Mouse (Mus musculus) A20 (cell line): ENCODE data around the gene Olfr1410.

ENCODE experiments used
- DNase-seq: peaks from one replicate; pipeline ENCODE4 v3.0.0-alpha.2; 2011; ENCODE audit warnings: low read depth, low spot score

The Olfr1410 gene

DNA sequence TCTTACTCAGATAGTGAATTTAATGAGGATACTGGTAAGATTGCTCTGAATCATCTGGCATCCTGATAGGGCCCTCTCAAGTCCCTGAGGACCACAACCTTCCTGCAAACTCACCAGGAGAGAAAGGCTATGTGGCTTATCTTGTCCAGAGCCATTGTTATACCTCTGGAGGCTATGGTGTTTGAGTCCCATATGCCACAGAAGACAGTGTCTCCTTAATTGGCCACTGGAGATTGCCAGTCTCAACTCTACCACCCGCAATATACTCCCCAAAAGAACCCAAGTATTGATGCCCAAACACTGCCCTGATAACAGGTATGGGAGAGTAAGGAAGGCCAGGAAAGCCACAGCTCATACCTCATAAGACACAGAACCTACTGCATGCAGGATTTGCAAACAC lies at the start of gene Olfr1410:
Gene Olfr1410 (plus strand): TSS at position 301 of the 400 bp plus-strand sequence.
- no peak for DNase-seq

DNA sequence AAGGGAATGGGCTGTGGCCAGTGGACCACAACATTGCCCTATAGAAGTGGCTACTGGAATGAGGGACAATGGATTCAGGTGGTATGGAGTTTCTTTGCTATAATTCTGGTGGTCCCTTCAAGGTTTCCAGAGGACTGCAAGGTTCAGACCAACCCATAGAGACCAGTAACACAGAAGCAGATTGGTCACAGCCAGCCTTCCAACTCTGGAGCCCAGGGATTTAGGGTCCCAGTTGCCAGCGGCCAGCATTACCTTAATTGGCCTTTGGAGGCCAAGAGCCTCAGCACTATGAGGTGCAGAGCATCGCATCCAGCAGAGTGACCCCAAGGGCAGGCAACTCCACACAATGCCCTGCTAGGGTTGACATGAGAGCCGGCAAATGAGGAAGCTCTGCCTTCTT lies 34.6 kb upstream of the Olfr1410 start, which contains the start of gene Olfr1413:
Gene Olfr1413 (plus strand): TSS at position 301 of the 400 bp plus-strand sequence.
- no peak for DNase-seq

DNA sequence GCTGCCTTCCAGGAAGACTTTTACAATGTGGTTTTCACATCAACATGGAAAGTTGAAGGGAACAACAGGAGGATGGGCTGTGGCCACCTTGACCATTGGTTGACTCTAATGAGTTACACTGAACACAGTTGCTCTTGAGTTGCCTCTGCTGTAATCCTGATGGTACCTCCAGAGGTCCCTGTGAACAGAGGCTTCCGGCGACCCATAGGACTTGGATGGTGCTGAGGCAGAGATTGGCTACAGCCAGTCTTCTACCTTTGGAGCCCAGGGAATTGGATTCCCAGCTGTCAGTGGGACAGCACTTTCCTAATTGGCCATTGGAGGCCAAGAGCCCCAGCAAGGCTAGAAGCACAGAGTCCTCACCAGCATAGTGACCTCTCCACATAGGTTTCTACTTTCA lies 20.1 kb upstream of the Olfr1410 start, which contains the start of gene Olfr1412:
Gene Olfr1412 (plus strand): TSS at position 301 of the 400 bp plus-strand sequence.
- DNase-seq: no peak

DNA sequence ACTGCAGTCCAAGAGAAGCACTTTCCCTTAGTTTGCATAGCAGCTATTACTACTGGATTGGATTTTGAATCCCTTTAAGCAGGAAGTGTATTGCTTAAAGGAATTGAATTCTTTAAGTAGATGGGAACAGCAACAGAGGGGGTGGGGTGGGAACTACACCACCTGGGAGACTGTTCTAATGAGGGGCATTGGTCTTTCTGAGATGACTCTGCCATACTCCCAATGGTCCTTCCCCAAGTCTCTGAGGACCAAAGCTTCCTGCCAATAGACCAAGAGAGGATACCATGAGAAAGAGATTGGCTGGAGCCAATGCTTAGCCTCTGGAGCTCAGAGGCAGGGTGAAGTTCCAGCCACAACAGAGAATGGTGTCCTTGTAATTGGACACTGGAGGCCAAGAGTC lies 11.5 kb upstream of the Olfr1410 start, which contains the start of gene Olfr1411:
Gene Olfr1411 (plus strand): TSS at position 301 of the 400 bp plus-strand sequence.
- DNase-seq: no peak

DNA sequence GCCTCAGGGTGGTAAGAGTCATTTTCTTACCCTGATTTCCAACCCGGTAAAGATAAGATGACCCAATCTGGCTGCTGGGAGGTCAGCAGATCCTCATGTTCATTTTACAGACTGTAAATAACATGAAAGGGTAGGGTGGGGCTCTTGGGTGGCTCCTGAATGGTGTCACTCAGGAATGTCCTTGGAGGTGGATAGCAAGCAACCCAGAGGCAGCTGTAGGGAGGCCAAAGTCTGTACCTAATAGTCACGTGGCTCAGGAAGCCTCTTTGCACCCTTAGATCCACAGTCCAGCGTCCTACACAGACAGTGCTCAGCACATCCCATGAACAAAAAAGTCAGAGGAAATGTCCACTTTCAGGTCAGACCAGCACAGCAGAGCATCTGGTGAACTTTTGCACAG lies 9.6 kb upstream of the Olfr1410 start:
- no peak for DNase-seq

DNA sequence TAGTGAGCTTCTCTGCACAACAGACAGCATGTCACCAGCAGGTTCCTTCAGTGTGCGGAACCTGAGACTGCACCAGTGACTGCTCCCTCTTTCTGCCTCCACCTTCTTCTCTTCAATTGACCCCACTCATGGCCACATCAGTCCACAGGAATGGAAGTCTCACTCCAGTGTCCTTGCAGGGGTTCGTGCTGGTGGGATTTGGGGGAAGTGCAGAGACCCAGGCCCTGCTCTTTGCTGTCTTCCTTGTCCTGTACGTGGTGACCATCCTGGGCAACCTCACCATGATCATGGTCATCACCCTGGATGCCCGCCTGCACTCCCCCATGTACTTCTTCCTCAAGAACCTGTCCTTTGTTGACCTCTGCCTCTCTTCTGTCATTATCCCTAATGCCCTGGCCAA lies 2.1 kb downstream of the Olfr1410 start:
- no peak for DNase-seq

DNA sequence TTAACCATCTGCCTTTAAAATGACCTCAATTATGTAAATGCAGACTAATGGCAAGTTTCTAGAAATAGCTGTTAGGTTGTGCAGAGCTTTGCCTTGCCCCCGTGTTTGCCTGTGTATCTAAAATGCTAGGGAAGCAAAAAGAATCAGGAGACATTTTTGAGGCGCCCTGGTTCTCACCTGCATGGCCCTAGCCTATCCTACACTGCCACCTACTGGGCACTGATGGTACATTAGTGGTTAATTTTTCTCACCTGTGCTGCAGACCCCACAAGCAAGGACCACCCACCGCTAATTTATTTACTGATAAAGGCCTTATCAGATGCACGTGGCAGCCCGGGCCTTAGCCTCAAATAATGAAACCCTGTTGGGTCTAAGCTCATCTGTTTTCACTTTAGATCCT lies 5.4 kb downstream of the Olfr1410 start:
- peak; percentile 67 for DNase-seq

DNA sequence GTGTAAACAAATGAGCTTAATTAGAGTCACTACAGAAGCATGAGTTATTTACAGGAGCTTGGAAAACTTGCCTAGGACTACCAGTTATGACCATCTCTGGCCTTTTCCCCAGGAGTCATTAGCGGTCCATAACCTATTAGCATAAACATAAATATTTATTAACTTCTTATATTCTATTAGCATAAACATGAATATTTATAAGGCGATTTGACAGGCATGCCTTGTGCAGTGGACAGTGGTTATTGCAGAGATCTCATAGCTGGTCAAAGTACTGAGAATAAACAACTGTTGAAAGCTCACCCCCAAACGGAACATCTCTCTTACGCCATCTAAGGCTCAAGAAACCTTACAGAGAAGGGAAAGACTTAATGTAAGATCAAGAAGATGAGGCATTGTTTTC lies 7.6 kb downstream of the Olfr1410 start:
- DNase-seq: no peak

DNA sequence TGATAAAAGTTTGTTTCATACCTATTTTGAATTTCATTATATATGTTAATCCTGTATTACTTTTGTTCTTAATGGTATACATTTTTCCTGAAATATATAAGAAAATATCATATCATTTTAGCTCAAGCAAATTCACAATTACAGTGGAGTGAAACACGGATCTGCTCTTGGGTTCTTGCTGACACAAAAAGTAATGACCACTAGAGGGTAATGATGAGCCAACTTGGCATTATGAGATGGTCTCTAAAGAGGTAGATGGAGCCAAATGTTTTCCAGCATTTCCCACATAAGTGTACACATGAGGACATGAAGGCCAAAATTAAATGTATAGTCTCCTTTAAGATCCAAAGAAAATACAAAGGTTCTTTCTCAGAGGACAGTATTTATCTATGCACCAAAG lies 8.9 kb downstream of the Olfr1410 start:
- DNase-seq: peak; percentile 24

DNA sequence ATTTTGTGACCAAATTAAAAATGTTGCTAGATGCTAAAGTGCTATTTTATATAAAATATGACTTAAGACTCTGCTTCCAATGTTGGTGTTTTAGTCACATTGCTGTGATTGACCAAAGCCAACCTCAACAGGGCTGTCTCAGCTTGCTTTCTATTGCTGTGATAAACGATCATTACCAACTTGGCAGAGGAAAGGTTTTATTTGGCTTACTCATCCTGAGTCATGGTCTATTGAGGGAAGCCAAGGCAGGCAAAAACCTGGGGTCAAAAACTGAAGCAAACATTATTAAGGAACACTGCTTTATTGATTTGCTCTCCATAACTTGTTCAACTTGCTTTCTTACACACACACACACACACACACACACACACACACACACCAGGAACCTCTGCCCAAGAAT lies 10.5 kb downstream of the Olfr1410 start:
- no peak for DNase-seq

DNA sequence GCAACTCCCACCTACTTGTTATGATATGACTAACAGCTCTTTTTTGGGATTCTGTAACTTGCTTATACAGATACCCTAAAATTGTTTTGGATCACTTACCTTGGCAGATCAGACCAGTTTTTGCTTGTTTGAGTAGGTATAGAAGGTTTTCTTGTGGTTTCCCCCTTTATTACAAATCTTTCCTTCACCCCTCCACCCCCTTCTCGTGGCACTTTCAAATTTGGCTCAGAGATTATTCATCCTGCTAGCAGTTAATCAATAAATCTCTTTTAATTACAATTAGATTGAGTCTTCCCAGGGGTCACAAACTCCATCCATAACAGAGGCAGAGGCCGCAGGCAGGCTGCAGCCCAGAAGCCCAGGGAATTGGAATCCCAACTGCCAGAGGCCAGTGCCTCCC lies 11.9 kb downstream of the Olfr1410 start, which contains the start of gene Olfr12:
Gene Olfr12 (plus strand): TSS at position 301 of the 400 bp plus-strand sequence.
- DNase-seq: no peak

DNA sequence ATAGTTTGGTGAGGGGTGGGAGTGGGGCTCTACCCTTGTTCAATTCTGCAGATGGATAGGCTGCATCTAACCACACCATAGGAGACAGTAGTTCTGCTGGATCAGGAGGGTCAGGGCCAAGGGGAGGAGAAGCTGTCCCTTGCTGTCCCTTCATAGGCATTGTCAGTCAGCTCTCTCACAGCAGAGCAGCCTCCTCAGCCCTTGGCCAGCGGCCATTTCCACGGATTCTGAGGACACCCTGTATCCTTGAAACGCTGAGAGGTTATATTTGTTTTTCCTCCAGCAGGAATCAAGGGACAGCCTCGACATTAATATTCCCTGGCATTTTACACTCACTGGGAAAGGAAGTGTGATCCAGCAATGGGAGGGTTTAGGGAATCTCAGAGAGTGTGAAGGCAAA lies 12.8 kb downstream of the Olfr1410 start:
- no peak for DNase-seq

DNA sequence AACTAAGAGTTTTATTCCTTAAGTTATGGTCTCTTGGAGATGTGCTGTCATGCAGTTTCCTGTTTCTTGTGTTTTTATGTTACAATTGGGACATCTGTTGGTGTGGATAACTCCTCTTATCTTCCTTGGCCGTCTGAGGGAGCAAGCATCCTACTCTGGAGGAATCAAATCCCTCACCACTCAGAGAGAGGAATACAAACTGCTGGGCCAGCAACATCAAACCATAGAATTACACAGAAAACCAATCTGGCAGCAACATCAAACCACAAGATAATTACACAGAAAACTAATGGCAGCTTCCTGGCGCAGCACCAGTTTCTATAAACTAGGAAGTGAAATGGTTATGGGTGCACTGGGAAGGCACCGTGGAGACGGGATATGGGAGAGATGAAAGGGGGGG lies 22.6 kb downstream of the Olfr1410 start:
- DNase-seq: no peak

DNA sequence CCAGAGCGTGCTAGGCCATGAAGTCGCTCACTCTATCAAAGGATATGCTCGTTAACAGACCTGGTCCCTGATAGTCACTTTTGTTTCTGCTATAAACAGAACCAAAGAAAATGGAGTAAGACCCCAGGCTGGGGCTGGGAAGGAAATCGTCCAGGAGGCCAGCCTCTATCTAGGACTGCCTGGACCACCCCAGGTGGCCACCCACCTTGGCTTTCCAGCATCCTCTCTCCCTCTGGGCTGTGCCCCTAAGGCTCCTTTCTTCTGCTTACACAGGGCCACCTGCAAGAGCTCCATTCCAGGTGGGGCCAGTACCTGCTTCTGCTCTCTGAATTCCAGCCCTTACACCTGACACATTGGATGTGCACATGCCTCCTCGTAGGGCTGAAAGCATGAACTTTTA lies 26.6 kb downstream of the Olfr1410 start:
- no peak for DNase-seq

DNA sequence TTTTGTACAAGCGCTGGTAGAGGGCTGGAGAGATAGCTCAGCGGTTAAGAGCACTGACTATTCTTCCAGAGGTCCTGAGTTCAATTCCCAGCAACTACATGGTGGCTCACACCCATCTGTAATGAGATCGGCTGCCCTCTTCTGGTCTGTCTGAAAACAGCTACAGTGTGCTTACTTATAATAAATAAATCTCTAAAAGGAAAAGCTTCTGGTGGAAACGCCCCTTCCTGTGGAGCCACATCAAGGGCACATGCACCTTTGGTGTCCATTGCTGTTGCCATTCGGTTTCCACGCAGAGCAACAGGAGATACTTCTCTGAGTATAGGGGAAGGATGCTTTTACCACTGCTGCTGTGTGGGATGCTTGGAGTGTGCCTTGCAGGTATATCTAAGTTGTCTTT lies 27.4 kb downstream of the Olfr1410 start:
- peak; percentile 57 for DNase-seq

DNA sequence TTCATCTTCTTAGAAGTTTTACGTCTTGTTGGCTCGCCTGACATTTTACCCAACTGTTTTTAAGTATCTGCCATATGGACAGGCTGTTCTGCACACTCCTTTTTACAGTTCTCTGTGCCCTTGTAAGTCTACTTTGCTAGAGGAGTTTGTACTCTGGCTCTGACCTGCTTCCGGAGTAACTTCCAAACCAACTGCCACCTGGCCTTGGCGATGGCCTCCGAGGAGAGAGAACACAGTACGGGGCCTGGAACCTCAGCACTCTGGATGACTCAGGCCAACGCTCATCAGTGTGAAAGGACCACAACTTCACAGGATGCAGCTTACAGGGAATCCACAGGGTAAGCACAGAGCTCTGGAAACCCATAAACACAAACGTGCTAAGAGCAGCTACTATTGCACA lies 28.1 kb downstream of the Olfr1410 start:
- no peak for DNase-seq

DNA sequence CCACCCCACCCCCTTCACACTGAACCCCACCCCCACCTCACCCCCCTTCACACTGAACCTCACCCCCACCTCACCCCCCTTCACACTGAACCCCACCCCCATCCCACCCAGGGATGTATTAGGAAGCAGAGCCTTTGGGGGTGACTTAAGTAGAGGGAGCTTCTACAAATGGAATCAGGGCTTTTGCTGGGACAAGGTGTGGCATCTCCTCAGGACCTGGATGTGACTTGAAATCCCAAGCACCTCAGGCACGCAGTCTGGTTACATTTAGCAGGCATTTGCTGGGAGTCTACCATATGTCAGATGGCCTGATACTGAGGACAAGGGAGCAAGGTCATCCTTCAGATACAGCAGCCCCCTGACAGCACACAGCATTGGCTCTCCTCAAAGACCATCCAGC lies 29.0 kb downstream of the Olfr1410 start:
- no peak for DNase-seq

DNA sequence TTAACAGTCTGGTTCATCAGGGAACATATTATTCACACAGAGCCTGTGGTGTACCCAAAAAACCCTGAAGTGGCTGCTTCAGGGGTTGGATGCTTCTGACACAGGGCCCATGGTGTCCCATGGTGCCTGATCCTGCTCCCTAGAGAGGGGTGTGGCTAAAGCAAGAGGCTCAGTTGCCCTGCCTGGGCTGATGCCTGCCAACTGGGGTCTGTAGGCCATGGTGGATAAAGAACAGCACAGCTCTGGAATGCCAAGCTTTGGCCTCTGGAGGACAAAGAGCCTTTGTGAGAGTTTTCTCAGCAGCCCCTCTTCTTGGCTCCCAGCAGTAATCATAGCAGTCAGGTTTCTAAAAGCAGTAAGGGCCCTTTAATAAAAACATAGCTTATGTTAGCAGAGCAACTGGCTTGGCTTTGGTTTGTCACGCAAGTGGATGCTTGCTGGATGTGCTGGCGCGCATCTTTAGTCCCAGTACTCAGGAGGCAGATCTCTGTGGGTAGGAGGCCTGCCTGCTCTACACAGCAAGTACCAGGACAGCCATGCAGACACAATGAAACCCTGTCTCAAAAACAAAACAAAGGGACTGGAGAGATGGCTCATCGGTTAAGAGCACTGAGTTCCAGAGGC lies 29.5 kb downstream of the Olfr1410 start:
- no peak for DNase-seq

DNA sequence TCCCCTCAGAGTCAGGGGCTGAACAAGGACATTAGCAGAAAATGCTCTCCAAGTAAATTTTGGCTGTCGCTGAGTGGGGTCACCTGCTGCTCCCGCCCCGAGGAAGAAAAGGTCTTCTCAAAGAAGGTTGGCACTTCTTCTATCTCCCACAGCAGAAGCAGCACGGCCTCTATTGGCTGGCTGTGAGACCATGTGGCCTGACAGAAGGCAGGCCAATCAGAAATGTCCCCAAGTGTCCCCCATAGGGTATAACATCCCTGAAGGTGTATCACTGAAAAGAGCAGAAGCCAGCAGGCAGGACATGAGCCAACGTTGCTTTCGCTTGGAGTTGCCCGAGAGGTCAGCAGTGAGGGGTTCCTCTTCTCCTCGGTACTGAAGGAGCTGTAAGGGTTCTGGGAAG lies 30.4 kb downstream of the Olfr1410 start:
- DNase-seq: no peak

DNA sequence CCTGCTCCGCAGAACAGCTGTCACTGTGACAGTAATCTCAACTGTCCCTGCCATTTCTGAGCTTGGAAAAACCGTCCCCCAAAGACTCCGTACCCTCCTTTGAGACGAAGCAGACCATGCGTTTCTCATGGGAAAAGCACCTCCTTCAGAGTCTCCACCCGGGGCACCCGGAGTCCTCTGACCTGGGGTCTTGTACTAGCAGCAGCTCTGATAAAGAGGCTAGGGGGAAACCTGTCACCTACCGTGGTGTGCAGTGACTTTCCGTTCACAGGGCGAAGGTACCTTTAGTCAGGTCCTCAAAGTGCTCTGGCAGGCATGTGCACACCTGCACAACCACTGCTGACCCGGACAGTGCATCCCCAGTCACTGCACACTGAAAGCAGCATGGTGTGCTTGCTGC lies 31.1 kb downstream of the Olfr1410 start:
- DNase-seq: no peak

DNA sequence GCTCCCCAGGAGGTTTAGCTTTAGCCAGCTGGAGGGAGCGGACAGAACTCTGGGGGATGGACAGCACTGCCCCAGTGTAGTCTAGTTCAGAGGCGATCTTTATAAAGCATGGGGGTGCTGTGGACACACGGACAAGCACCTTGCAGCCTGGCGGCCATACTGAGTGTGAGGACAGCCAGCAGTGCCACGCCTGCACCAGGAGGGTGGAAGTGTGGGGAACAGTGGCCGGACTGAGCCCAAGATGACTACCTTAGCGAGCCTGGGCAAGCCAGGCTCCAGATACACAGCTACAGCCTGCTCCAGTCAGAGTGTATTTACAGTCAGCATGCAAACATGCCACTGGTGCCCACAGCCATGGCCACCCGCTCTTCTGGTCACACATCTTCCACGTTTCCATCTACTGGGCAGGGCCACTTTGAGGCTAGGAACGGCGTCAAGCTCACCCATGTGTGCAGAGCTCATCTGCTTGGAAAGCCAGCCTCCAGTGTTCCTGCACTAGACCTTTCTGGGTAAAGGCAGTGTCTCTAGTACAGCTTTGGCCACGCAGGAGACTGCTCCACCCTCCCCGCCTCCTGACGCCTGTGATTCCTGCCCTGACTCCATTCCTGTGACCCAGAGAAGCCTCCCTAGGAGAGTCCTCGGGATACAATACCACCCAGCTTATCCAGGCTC lies 32.1 kb downstream of the Olfr1410 start:
- DNase-seq: no peak

DNA sequence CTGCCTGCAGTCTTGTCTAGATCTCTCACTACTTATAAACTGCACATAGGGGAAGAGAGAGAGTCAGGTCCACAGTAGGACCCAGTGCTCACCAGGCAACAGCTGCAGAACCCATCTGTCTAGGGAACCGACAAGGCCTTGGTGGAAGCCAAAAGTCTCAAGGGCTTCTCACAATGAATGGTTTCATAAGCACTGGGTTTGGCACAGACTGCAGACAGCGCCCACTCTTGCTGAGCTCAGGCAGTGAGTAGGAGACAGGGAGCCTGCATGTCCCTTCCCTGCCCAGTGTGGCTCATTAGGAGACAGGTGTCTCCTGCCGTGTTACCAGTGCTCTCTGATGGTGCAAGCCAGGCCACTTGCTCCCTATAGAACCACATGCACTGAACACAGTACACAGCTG lies 32.6 kb downstream of the Olfr1410 start:
- no peak for DNase-seq

DNA sequence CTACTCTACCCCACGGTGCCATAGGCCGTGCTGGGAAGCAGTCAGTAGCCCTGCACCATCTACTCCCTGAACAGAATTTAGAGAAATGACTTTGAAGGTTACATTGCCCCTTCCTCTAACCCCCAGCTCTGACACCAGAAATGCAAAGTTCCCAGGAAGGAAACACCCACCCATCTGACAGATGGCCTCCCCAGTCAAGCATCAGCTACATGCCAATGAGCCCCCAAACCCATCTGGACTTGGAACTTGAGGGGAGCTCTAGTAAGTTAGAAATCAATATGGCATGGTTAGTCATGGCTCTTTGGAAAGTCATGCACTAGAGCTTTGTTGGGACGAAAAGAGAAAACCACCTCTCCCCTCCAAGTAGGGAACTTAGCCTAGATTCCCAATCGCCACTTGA lies 33.2 kb downstream of the Olfr1410 start:
- DNase-seq: no peak
